Mouse (Mus musculus) midbrain, embryonic 16.5 days (tissue): ENCODE measurements around the gene Gpi1. TPM values are rescaled to one million over a fixed set of nuclear protein-coding genes. Genes with fewer than 3 reads are reported as not detected.
"Not testable (repeated sequence)": the region's sequence is repeated elsewhere in the genome, so short reads cannot be mapped to it uniquely, and the experiment has no call there.

ENCODE experiments used
- ATAC-seq: fragments of 200-750 bp; cut with Nextera tagmentation; 2 replicates; pipeline ENCODE4 v1.8.0; 2017; ENCODE audit warnings: moderate TSS enrichment
- H3K27ac ChIP-seq: fragments of 300-500 bp; sonication (generic); 2 replicates; pipeline ENCODE4 v1.5.1; 2014; ENCODE audit warnings: mild to moderate bottlenecking, low read length, mixed read lengths
- H3K27me3 ChIP-seq: fragments of 300-500 bp; sonication (generic); 2 replicates; pipeline ENCODE4 v1.6.1; 2014; ENCODE audit warnings: low read depth, low read length, mixed read lengths; ENCODE audit not compliant: control insufficient read depth, insufficient read depth
- H3K36me3 ChIP-seq: fragments of 300-500 bp; sonication (generic); 2 replicates; pipeline ENCODE4 v1.6.1; 2014; ENCODE audit warnings: mild to moderate bottlenecking, low read length, moderate library complexity, mixed read lengths; ENCODE audit not compliant: control insufficient read depth, insufficient read depth
- H3K4me1 ChIP-seq: fragments of 300-500 bp; sonication (generic); 2 replicates; pipeline ENCODE4 v1.6.1; 2014; ENCODE audit warnings: mild to moderate bottlenecking, low read length, mixed read lengths; ENCODE audit not compliant: control insufficient read depth, insufficient read depth
- H3K4me2 ChIP-seq: fragments of 300-500 bp; sonication (generic); 2 replicates; pipeline ENCODE4 v1.6.1; 2014; ENCODE audit warnings: mild to moderate bottlenecking, low read length, mixed read lengths
- H3K4me3 ChIP-seq: fragments of 300-500 bp; sonication (generic); 2 replicates; pipeline ENCODE4 v1.5.1; 2014; ENCODE audit warnings: low read depth, mild to moderate bottlenecking, low read length, moderate library complexity, mixed read lengths
- H3K9ac ChIP-seq: fragments of 300-500 bp; sonication (generic); 2 replicates; pipeline ENCODE4 v1.6.1; 2014; ENCODE audit warnings: low read depth, low read length, mixed read lengths
- H3K9me3 ChIP-seq: fragments of 300-500 bp; sonication (generic); replicated peaks from 2 replicates; pipeline ENCODE4 v1.6.1; 2014; ENCODE audit warnings: mild to moderate bottlenecking, low read length, mixed read lengths; ENCODE audit not compliant: control insufficient read depth, poor library complexity, severe bottlenecking
- WGBS: fragments of 180-500 bp; shearing (Covaris S2); extraction: QIAGEN DNeasy Blood & Tissue Kit; methylation state at CpG from one replicate; pipeline ENCODE4 v1.1.7; 2014; 5-methylcytosine and 5-hydroxymethylcytosine counted together
- polyA plus RNA-seq: library from polyadenylated mRNA; unstranded; fragments of >200 nt; fragmentation: Nextera tagmentation; extraction: Ambion mirVana; gene quantifications from 2 replicates; pipeline ENCODE4 v1.2.1, GENCODE M21; 2015

The Gpi1 gene
- polyA plus RNA-seq, 1 experiment from 2014 or later = 297 TPM

- no peak overlapping the region for H3K4me3 ChIP-seq
- no peaks in the 10 kb centered on the region for H3K27me3 ChIP-seq
- no peak for ATAC-seq
- no peak overlapping the region for H3K4me2 ChIP-seq
- no peak overlapping the region for H3K27ac ChIP-seq
- no peaks in the 10 kb centered on the region for H3K4me1 ChIP-seq
- WGBS = 93% methylated on average over 13 of the region's 13 CpGs
- no peak overlapping the region for H3K9ac ChIP-seq
- no peaks in the 10 kb centered on the region for H3K9me3 ChIP-seq
- peaks cover 27% of the 10 kb centered on the region for H3K36me3 ChIP-seq
Observed at GRCm38 (mm10) chr7:34183356-34183755, 46.8 kb downstream of the Gpi1 start.

- H3K27me3 ChIP-seq, H3K36me3 ChIP-seq, ATAC-seq, H3K4me3 ChIP-seq, H3K9me3 ChIP-seq, H3K27ac ChIP-seq, H3K4me1 ChIP-seq, H3K4me2 ChIP-seq, H3K9ac ChIP-seq: not testable (repeated sequence)
- 88% methylated on average over 6 of the region's 6 CpGs for WGBS
Observed at GRCm38 (mm10) chr7:34176241-34176640, 53.9 kb downstream of the Gpi1 start.

GRCm38 (mm10) chr7:34172251-34172650 is 57.9 kb downstream of the Gpi1 start:
- 73% methylated on average over 1 of the region's 1 CpGs for WGBS
- Histone ChIP-seq H3K4me1 (peaks cover 4% of the 10 kb centered on the region), H3K4me2 (no peak overlapping the region), H3K27me3 (no peaks in the 10 kb centered on the region), H3K9me3 (no peaks in the 10 kb centered on the region), H3K36me3 (no peaks in the 10 kb centered on the region), H3K27ac (no peak overlapping the region), H3K9ac (no peak overlapping the region), H3K4me3 (no peak overlapping the region)
- ATAC-seq = no peak

- Histone ChIP-seq H3K9ac (peak within 1 kb of the TSS; percentile 97), H3K4me1 (peaks cover 9% of the 10 kb centered on the region), H3K27me3 (no peaks in the 10 kb centered on the region), H3K4me3 (peak within 1 kb of the TSS; percentile 99), H3K9me3 (no peaks in the 10 kb centered on the region), H3K36me3 (0 out of 2 replicates have a peak, but pooled peaks cover 2% of the 10 kb centered on the region), H3K4me2 (peak within 1 kb of the TSS; percentile 97), H3K27ac (peak within 1 kb of the TSS; percentile 86)
- no peak for ATAC-seq
- WGBS = 79% methylated on average over 3 of the region's 3 CpGs
Observed at GRCm38 (mm10) chr7:34169454-34169853, 60.7 kb downstream of the Gpi1 start, which contains the start of gene Uba2. TSS of gene Uba2 (minus strand) at chr7:34169599.

GRCm38 (mm10) chr7:34168470-34169251 is 61.5 kb downstream of the Gpi1 start:
- peak; percentile 97 for ATAC-seq
- H3K27ac ChIP-seq = peak overlapping the region; percentile 86
- H3K4me2 ChIP-seq = peak overlapping the region; percentile 97
- no peaks in the 10 kb centered on the region for H3K27me3 ChIP-seq
- H3K9me3 ChIP-seq = no peaks in the 10 kb centered on the region
- WGBS = 10% methylated on average over 30 of the region's 30 CpGs
- H3K4me1 ChIP-seq = peaks cover 9% of the 10 kb centered on the region
- peak overlapping the region; percentile 97 for H3K9ac ChIP-seq
- H3K36me3 ChIP-seq = peaks cover 2% of the 10 kb centered on the region; the same call in 1 of the 2 replicates
- H3K4me3 ChIP-seq = peak overlapping the region; percentile 99

GRCm38 (mm10) chr7:34167766-34168469 is 62.2 kb downstream of the Gpi1 start:
- Histone ChIP-seq H3K4me1 (peaks cover 9% of the 10 kb centered on the region), H3K9me3 (no peaks in the 10 kb centered on the region), H3K4me2 (peak overlapping the region; percentile 97), H3K4me3 (peak overlapping the region; percentile 99), H3K27ac (peak overlapping the region; percentile 86), H3K27me3 (no peaks in the 10 kb centered on the region), H3K9ac (peak overlapping the region; percentile 97), H3K36me3 (peaks cover 8% of the 10 kb centered on the region; the same call in 1 of the 2 replicates)
- ATAC-seq = peak; percentile 44; the same call in 1 of the 2 replicates
- WGBS = 0% methylated on average over 40 of the region's 54 CpGs

- H3K4me2 ChIP-seq = peak overlapping the region; percentile 20; the same call in 1 of the 2 replicates
- H3K27me3 ChIP-seq = no peaks in the 10 kb centered on the region
- 54% methylated on average over 4 of the region's 4 CpGs for WGBS
- no peak overlapping the region for H3K4me3 ChIP-seq
- H3K36me3 ChIP-seq = peaks cover 10% of the 10 kb centered on the region; the same call in 1 of the 2 replicates
- H3K27ac ChIP-seq = no peak overlapping the region
- no peak overlapping the region for H3K9ac ChIP-seq
- H3K9me3 ChIP-seq = no peaks in the 10 kb centered on the region
- peaks cover 9% of the 10 kb centered on the region for H3K4me1 ChIP-seq
- ATAC-seq = no peak
Observed at GRCm38 (mm10) chr7:34166850-34167249, 63.3 kb downstream of the Gpi1 start.

GRCm38 (mm10) chr7:34165999-34166398 is 64.1 kb downstream of the Gpi1 start:
- no peak for ATAC-seq
- Histone ChIP-seq H3K4me3 (no peak overlapping the region), H3K9ac (no peak overlapping the region), H3K27ac (no peak overlapping the region), H3K4me2 (no peak overlapping the region), H3K36me3 (peaks cover 19% of the 10 kb centered on the region), H3K27me3 (no peaks in the 10 kb centered on the region), H3K9me3 (no peaks in the 10 kb centered on the region), H3K4me1 (peaks cover 9% of the 10 kb centered on the region)
- 81% methylated on average over 3 of the region's 3 CpGs for WGBS

- Histone ChIP-seq H3K4me1 (peaks cover 9% of the 10 kb centered on the region), H3K27me3 (no peaks in the 10 kb centered on the region), H3K27ac (no peak overlapping the region), H3K9ac (no peak overlapping the region), H3K9me3 (no peaks in the 10 kb centered on the region), H3K4me2 (no peak overlapping the region), H3K36me3 (peaks cover 27% of the 10 kb centered on the region), H3K4me3 (no peak overlapping the region)
- no peak for ATAC-seq
- WGBS = 95% methylated on average over 7 of the region's 7 CpGs
Observed at GRCm38 (mm10) chr7:34164671-34165070, 65.5 kb downstream of the Gpi1 start.
